Mouse (Mus musculus): Measurements from ENCODE around the gene Matn3.
"Not testable (repeated sequence)": the region's sequence is repeated elsewhere in the genome, so short reads cannot be mapped to it uniquely, and the experiment has no call there.

The Matn3 gene

DNA sequence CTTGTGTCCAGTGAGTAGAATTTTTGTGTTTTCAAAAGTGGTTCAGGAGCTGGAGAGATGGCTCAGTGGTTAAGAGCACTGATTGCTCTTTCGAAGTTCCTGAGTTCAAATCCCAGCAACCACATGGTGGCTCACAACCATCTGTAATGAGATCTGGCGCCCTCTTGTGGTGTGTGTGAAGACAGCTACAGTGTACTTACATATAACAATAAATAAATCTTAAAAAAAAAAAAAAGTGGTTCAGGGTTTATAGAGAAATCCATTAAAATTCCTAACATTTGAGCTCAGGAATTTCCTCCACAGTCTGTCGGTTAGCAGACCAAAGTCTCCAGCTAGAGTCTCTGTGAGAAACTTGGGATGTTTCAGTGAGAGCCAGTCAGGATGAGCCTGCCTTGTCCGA is 11.5 kb upstream of the Matn3 start:
- not testable (repeated sequence) for DNase-seq (ENCODE audit: low spot score)

DNA sequence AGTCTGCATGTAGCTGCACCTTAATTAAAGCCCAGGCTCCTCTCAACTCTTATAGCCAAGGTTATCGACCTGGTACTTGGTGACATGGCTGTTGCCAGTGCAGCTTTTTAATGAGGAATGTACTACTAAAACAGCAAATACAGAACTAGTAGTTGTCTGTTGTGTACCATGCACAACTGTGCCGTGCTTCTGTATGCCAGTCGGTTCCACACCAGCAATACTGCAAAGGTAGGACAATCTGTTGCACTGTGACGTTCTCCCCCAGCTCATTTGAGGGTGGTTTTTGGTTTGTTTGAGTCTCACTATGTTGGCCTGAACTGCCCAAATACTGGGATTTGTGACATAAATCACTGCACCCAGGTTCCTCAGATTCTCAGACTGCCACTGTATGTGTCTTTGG is 8.2 kb upstream of the Matn3 start:
- DNase-seq (ENCODE audit: low spot score), result no peak

DNA sequence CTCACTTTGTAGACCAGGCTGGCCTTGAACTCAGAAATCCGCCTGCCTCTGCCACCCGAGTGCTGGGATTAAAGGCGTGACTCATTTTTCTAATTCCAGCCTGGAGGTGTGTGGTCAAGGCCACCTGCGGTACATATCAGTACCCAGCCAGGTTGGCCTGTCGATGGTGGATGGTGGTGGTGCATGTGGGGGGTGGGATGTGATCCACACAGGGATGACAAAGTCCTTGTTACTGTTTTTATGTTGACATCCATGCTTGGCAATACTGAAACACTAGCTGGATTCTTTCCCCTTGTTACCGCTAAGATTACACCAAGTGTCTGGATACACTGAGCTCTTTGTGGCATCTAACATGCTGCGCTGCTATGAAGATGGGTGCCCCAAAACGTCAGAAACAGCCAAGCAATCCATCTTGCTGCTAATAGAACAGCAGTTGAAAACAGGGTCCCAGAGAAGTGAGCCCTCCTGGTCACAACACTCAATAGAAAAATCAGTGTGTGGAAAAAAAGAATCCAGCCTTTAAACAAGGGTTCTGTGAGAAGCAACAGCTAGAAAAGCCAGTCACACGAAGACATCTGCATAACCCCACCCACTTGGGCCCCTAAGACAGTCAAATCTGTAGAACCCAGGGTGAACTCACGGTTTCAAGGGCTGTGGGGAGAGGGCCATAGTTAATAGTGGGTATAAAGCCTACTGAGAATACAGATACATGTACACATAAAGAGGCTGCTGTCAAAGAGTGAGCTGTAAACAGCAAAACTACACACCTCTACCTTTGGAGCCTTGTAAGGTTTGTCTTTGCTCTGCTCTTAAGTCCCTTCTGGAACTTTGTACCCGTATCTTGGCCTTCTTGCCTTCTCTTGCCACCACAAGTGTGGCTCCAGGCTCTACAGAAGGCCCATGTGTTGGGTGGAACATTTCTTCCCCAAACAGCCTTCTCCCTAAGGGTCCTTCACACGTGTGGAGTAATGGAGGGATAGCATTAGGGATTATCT is 7.4 kb upstream of the Matn3 start:
- DNase-seq (ENCODE audit: low spot score), result no peak

DNA sequence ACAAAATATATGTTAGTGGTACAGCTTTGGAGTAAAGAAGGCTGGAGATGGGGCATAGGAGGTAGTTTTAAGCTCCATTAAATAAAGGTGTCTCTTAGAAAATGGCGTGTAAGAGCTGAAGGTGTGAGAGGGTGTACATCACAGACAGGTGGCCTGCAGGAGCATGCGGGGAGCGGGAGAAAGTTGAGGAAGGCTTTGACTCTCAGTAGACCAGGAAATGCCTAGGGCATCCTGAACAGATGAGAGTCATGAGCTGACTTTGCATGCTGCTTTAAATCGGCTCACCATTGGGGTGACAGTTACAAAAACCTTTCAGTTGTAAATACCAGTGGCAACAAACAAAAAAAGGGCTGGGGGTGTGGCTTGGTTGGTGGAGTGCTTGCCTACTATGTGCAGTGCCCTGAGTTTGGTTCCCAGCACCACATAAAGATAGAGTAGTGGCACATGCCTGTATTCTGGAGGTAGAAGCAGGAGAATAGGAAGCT is 6.6 kb upstream of the Matn3 start:
- no peak for DNase-seq (ENCODE audit: low spot score)

DNA sequence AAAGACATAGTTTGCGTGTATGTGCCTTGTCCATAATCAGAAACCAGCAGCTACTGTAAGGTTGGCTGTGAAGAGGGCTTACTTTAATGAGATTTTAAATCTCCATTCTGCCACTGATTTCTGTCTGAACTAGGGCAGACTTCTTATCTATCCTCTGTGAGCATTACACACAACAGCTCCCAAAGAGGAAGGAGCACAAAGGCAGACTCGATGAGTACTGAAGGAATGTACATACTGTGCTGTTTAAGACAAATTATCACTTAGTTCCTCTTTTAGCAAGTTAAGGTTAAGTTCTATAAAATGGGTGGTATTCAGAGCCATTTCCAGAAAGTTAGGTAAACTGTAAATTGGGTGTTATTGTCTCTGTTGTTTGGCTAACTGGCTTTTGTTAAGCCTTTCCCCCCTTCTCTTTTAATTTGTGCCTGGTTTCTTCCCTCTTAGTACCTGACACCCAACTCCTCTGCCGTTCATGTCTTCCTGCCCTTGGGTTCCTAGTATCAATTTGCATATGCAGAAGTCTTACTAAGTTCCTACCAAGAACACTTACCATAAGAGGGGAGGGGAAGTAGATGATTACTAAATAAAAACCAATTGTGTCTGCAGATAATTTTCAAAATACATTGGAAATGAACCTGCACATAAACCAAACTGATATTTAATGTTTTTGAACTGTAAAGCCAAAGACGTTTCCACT is 5.9 kb upstream of the Matn3 start:
- DNase-seq (ENCODE audit: low spot score), result no peak

DNA sequence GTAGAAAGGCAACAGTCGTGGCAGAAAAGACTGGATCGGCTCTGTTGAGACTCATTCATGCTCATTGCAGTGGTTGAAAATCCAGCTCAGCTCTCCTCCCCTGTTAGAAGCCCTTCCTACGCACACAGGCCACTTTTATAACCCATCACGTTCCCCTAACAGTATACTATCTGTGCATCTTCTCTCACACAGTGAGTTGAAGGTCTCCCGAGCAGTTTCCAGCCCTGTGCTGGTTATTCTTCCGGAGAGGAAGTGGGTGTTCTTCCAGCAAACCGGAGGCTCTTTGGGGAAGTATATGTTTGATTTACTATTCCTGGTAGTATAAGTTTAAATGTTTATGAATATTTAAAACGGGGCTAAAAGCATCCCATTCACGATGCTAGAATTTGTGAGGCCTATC is 566 bp upstream of the Matn3 start:
- no peak for DNase-seq (ENCODE audit: low spot score)

DNA sequence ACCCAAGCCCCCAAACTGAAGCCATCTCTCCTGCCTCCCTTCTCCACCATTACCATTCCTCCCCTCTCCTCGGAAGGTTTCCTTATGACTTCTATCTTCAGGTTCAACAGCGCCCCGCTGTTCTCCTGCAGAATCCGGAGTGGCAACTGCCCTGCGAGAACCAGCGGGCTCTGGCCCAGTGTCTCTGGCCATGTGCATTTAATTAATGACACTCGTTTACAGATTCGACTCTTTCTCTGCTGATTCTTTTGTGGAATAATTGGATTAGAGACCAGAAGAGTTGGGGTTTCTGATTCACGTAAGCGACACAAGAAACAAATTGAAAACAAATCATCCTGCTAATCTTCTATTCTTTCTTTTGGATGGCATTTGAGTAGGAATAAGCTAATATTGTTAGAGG is 5.4 kb downstream of the Matn3 start:
- DNase-seq (ENCODE audit: low spot score), result no peak

DNA sequence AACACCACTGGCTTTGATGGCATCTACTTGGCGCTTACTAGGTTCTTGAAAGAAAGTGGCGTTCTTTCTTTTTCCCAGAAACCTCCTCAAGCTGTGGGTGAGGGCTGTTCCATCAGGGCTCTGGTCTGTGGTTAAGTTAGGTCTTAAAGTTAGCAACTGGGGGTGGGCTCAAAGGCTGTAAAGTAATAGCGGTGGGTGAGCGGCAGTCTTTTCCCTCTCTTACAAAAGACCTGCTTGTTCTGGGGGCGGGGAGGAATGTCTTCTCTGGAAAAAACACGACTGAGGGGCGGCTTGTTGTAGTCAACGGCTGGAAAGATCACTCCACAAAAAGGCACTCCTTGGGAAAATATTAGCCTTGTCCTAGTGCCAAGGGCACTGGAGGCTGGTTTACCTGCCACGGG is 6.4 kb downstream of the Matn3 start:
- no peak for DNase-seq (ENCODE audit: low spot score)

DNA sequence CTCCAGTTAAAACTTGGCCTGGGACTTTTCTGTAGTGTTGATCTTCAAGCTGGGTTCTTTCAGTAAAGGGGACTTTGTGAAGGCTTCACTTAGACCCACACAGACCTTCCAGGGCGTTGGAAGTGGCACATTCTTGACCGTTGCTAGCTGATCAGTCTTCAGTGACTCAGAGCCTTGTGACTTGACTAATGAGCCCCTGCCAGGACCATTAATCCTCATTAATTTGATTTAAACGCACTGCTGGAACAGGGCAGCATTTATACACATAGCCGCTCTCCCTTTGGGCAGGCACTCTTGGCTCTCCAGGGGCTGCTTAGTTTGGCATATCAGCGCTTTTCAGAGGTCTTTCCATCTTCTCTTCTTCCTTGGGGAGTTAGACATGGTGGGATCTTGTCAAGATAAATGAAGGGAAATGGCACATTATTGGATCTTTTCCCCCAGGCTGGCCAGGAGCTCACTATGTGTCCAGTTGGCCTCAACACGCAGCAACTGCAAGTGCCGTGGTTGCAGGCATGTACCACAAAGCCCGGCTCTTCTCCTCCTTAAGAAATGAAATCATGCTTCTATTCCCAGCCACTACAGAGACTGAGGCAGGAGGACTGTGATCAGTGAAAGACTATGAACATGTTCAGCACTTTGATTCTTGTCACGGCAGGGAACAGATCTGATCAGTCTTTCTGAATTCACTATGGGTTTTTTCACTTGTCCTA is 14.0 kb downstream of the Matn3 start:
- DNase-seq (ENCODE audit: low spot score), result no peak

DNA sequence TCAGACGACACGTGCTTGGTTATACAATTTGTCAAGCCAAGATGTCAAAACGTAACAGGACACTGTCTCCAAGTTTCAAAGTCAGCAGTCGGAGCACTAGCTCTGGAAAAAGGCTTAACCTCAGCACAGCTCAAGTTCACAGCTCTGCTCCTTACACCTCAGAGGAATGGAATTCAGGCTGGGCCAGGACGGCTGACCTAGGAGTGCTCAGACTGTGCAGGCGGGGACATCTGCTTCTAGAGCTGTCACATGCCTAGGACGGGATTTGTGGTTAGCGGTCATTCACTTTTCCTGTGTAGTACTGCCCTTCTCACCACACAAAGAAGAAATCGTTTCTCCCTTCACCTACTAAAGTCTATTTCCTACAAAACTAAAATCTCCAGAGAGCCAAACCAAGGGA is 22.1 kb downstream of the Matn3 start:
- no peak for DNase-seq (ENCODE audit: low spot score)

DNA sequence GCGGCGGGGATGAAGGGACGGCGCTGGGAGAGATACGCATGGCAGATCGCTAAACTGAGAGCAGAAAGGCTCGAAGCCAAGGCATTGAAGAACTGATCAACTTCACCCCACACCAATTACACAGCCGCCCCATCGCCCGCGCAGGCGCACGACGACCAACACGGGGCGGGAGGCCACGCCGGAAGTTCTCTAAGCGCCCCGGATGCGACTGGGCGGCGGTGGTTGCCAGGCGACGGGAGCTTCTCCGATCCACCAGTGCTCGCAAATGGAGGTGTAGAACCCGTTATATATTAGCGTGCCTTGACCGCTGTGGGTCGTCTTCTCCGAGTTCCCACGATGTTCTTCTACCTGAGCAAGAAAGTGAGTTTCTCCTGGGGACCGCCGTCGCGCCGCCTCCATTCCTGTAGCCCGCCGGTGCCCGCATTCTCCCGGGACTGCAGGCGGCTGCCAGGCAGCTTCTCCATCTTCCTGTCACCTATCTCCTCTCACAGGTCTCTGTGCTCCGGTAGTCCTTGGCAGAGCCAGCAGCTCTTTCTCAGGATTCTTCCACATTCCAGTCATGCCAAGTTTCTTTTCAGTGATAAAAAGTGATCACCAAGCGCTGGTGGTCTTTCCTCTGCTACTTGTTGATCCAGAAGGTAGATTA is 26.2 kb downstream of the Matn3 start, which contains the start of gene Wdr35:
TSS of gene Wdr35 (plus strand) at position 73 of the 646 bp plus-strand sequence.
- DNase-seq (ENCODE audit: low spot score), result peak; percentile 67

DNA sequence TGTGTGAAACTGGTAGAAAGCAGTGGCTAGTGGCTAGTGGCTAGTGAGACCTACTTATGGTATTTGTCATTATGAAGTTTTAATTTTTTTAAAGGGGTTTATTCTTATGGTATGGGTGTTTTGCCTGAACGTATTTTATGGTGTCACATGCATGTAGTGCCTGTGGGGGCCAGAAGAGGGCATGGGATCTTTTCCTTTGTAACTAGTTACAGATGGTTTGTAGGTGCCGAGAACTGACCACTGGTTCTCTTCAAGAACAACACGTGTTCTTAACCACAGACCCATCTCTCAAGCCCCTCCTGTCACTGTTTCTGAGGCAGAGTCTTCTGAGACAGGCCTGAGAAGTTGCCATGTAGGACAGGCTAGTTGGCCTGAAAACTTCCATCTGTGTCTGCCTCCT is 27.3 kb downstream of the Matn3 start:
- no peak for DNase-seq (ENCODE audit: low spot score)

DNA sequence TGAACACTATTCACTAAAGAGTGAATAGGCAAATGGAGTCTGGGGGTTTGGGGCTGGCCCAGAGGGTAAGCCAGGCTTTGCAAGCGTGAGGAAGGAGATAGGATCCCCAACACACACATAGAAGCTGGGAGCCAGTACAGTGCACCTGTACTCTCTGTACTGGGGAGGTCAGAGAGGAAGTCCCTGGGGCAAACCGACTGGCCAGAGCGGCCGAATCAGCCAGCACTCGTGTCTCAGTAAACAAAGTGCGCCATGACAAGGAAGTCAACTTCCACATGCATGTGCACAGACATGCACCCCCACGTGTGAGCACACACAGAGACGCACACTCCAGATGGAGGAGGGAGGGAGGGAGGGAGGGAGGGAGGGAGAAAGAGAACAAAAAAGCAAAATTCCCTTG is 45.5 kb downstream of the Matn3 start:
- no peak for DNase-seq (ENCODE audit: low spot score)

DNA sequence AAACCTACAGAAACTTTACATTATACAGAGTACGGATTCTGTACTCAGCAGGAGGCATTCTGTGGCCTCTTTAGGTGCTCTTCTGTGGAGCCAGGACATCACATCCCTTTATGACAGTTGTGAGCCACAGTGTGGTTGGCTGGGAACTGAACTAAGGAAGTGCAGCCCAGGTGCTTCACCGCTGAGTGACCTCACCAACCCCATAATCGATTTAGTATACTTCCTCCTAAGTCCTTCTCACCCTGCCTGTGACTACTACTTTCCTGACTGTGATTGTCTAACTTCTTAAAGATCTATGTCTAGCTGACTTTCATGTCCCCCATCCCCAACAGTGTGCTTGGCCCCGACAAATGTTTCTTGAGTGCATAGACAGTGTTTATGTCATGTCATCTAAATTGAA is 50.6 kb downstream of the Matn3 start:
- DNase-seq (ENCODE audit: low spot score), result no peak

DNA sequence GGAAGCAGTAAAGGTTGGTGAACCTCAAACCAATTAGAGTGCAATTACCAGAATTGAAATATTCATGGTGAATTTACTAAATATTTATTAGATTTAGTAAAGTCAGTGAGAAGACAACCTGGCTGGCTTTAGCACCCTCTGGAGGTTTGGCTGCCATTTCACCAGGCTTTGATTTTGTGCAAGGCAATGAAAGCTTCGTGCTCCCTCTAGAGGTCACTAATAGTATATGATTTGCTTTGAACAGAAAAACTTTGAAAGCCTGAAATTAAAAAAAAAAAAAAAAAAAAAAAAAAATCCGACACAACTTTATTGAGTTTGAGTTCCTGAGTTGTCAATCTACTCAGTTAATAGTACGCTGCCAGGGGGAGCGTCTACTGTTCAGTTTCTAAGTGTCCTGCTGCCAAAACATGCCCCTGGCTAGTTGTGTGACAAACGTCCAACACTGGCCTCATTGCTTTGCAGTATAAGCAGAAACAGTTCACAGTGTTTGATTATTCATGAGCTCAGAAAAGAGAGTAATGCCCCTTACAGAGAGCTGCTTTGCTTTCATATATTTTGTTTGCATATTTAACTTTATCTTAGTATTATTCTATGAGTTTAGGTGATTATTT is 54.4 kb downstream of the Matn3 start:
- no peak for DNase-seq (ENCODE audit: low spot score)

DNA sequence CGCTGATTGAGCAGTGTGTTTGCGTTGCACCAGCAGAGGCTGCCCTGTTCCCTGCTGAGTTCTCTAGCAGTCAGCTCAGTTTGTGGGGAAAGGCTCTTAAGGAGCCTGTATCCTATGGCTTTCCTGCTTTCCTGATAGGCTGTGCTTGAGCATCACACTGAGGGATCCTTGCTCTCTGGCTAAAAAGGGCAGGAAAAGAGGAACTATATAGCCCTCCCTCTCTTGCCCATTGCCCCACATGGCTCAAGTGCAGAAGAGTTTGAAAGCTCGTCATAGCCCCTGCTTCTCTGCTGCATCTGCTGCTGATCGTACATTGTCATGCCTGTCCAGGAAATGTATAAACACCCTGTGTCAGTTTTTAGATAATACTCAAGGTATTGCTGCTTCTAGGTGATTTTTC is 59.4 kb downstream of the Matn3 start:
- no peak for DNase-seq (ENCODE audit: low spot score)

DNA sequence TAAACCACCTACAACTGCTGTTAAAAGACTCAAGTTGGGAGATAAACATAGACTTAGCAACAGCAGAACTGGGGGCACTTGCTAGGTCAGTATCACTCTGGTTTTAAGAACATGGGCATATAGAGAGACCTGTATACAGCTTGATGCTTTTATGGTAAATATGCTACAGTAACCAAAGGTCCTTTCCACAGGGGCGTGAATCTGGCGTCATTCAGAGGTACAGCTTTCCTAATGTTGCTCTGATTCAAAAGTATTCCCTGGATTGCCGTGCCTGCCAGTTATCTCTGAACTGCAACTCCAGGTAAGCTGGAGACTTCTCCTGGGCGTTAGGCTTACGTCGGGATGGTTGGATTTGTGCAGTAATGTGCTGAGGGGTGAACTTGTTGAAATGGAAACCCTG is 60.1 kb downstream of the Matn3 start:
- no peak for DNase-seq (ENCODE audit: low spot score)

DNA sequence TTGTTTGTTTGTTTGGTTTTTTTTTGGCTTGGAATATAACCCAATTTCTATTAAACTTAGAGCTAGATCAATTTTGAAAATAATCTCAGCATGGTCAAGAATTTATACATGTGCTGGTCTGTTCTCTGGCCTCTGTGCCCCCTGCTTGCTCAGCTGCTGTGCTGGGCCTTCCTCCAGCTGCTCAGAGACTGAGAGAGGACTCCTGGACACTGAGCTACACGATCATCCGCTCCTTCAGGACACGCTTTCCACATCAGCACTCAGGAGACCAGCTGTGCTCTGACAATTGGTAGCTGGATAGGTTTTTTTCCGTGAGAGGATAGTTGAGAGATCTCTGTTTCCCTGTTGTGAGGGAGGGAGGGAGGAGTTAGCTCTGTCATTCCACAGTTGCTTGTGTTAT is 62.6 kb downstream of the Matn3 start:
- no peak for DNase-seq (ENCODE audit: low spot score)

DNA sequence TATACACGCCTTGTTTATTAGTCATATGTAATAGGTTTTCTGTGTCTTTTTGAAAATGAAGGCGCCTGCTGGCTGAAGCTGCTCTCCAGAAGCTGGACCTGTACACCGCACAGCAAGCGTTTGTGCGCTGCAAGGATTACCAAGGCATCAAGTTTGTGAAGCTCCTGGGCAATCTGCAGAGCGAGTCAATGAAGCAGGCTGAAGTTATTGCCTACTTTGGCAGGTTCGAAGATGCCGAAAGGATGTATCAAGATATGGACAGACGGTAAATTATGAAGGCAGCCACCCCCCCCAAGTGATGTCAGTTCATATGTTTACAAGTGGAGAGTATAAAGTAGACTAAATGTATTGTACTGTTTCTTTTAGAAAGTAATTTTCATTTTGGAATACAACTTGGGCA is 68.6 kb downstream of the Matn3 start:
- no peak for DNase-seq (ENCODE audit: low spot score)

DNA sequence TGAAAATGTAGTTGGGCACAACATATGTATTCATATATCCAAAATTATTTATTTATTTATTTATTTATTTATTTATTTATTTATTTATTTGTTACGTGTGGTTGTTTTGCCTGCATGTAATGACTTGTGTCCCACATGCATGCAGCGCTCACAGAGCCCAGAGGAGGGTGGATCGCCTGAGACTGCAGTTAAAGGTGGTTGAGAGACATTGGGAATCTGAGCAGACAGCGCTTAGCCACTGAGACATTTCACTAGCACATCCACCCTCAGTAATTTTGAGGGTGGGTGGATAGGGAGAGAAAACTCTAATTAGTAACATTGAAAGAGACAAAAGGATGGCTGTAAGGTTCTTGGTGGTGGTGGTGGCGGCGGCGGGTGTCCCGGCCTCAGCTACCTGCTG is 72.7 kb downstream of the Matn3 start:
- DNase-seq (ENCODE audit: low spot score), result no peak

DNA sequence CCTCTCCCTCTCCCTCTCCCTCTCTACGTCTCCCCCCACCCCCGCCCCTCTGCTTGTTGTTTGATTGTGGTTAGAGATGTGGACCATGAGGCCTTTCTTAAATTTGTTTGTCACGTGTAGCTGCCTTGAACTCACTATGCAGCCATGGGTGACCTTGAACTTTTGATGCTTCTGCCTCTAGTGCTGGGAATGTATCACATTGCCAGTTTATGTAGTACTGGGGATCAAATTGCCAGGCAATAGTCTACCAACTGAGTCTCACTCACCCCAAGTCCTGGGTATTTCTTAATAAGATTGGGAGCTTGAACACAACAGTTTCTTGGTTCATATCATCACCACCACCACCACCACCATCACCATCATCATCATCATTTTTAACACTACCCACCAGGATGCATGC is 73.3 kb downstream of the Matn3 start:
- DNase-seq (ENCODE audit: low spot score), result no peak
